Mouse (Mus musculus): ENCODE results near the gene Fbxo44. TPM values are rescaled to one million over a fixed set of nuclear protein-coding genes. Genes with fewer than 3 reads are reported as not detected.
A peak's percentile ranks its signal among the peaks of the same experiment; 100 is the strongest.
"Not testable (repeated sequence)": the region's sequence is repeated elsewhere in the genome, so short reads cannot be mapped to it uniquely, and the experiment has no call there.

Gene Fbxo44
- polyA plus RNA-seq, 1 experiment from 2014 or later: 82.5 TPM

- H3K9ac ChIP-seq (ENCODE audit: low read depth, low read length): no peak overlapping the region
- H3K27me3 ChIP-seq (ENCODE audit: control insufficient read depth, insufficient read depth, low read length): no peaks in the 10 kb centered on the region
- no peaks in the 10 kb centered on the region for H3K9me3 ChIP-seq (ENCODE audit: control insufficient read depth, low read length)
- H3K4me3 ChIP-seq (ENCODE audit: low read depth, low read length): no peak overlapping the region
- no peak overlapping the region for H3K4me2 ChIP-seq (replicated peaks; ENCODE audit: low read depth, low read length)
- 68% methylated on average over 4 of the region's 4 CpGs for WGBS
- H3K4me1 ChIP-seq (replicated peaks; ENCODE audit: control insufficient read depth, insufficient read depth, low read length): no peaks in the 10 kb centered on the region
- DNase-seq (ENCODE audit: low spot score): no peak
- no peak for ATAC-seq (ENCODE audit: low FRiP score)
- H3K27ac ChIP-seq (ENCODE audit: low read depth, low read length): no peak overlapping the region
- H3K36me3 ChIP-seq (ENCODE audit: control insufficient read depth, insufficient read depth, low read length): no peaks in the 10 kb centered on the region
These were observed 25.5 kb upstream of the Fbxo44 start for GRCm38 (mm10) chr4:148185819-148186218.

- H3K9ac ChIP-seq (ENCODE audit: low read depth, low read length): no peak overlapping the region
- H3K4me2 ChIP-seq (replicated peaks; ENCODE audit: low read depth, low read length): no peak overlapping the region
- H3K4me1 ChIP-seq (replicated peaks; ENCODE audit: control insufficient read depth, insufficient read depth, low read length): no peaks in the 10 kb centered on the region
- no peaks in the 10 kb centered on the region for H3K36me3 ChIP-seq (ENCODE audit: control insufficient read depth, insufficient read depth, low read length)
- no peaks in the 10 kb centered on the region for H3K27me3 ChIP-seq (ENCODE audit: control insufficient read depth, insufficient read depth, low read length)
- H3K27ac ChIP-seq (ENCODE audit: low read depth, low read length): no peak overlapping the region
- DNase-seq (ENCODE audit: low spot score) (no peak), ATAC-seq (ENCODE audit: low FRiP score) (no peak)
- 44% methylated on average over 9 of the region's 9 CpGs for WGBS
- H3K9me3 ChIP-seq (ENCODE audit: control insufficient read depth, low read length): no peaks in the 10 kb centered on the region
- H3K4me3 ChIP-seq (ENCODE audit: low read depth, low read length): no peak overlapping the region
These were observed 24.3 kb upstream of the Fbxo44 start for GRCm38 (mm10) chr4:148184564-148184963.

- Histone ChIP-seq H3K4me1 (replicated peaks; ENCODE audit: control insufficient read depth, insufficient read depth, low read length) (no peaks in the 10 kb centered on the region), H3K36me3 (ENCODE audit: control insufficient read depth, insufficient read depth, low read length) (no peaks in the 10 kb centered on the region), H3K9ac (ENCODE audit: low read depth, low read length) (no peak overlapping the region), H3K27me3 (ENCODE audit: control insufficient read depth, insufficient read depth, low read length) (no peaks in the 10 kb centered on the region), H3K4me3 (ENCODE audit: low read depth, low read length) (no peak overlapping the region), H3K9me3 (ENCODE audit: control insufficient read depth, low read length) (no peaks in the 10 kb centered on the region), H3K4me2 (replicated peaks; ENCODE audit: low read depth, low read length) (no peak overlapping the region), H3K27ac (ENCODE audit: low read depth, low read length) (no peak overlapping the region)
- ATAC-seq (ENCODE audit: low FRiP score) (no peak), DNase-seq (ENCODE audit: low spot score) (no peak)
- WGBS: 39% methylated on average over 8 of the region's 8 CpGs
These were observed 22.1 kb upstream of the Fbxo44 start for GRCm38 (mm10) chr4:148182363-148182762.

- 90% methylated on average over 12 of the region's 12 CpGs for WGBS
- no peak for ATAC-seq (ENCODE audit: low FRiP score)
- Histone ChIP-seq H3K27ac (ENCODE audit: low read depth, low read length) (no peak overlapping the region), H3K4me1 (replicated peaks; ENCODE audit: control insufficient read depth, insufficient read depth, low read length) (no peaks in the 10 kb centered on the region), H3K9ac (ENCODE audit: low read depth, low read length) (no peak overlapping the region), H3K36me3 (ENCODE audit: control insufficient read depth, insufficient read depth, low read length) (no peaks in the 10 kb centered on the region), H3K9me3 (ENCODE audit: control insufficient read depth, low read length) (no peaks in the 10 kb centered on the region), H3K4me2 (replicated peaks; ENCODE audit: low read depth, low read length) (no peak overlapping the region), H3K4me3 (ENCODE audit: low read depth, low read length) (no peak overlapping the region), H3K27me3 (ENCODE audit: control insufficient read depth, insufficient read depth, low read length) (no peaks in the 10 kb centered on the region)
- no peak for DNase-seq (ENCODE audit: low spot score)
These were observed 21.2 kb upstream of the Fbxo44 start for GRCm38 (mm10) chr4:148181483-148181882.

- Histone ChIP-seq H3K4me2 (replicated peaks; ENCODE audit: low read depth, low read length) (no peak overlapping the region), H3K27me3 (ENCODE audit: control insufficient read depth, insufficient read depth, low read length) (peaks cover 27% of the 10 kb centered on the region), H3K9me3 (ENCODE audit: control insufficient read depth, low read length) (no peaks in the 10 kb centered on the region), H3K27ac (ENCODE audit: low read depth, low read length) (peak overlapping the region; percentile 24; the same call in 1 of the 2 replicates), H3K36me3 (ENCODE audit: control insufficient read depth, insufficient read depth, low read length) (no peaks in the 10 kb centered on the region), H3K4me3 (ENCODE audit: low read depth, low read length) (no peak overlapping the region), H3K4me1 (replicated peaks; ENCODE audit: control insufficient read depth, insufficient read depth, low read length) (no peaks in the 10 kb centered on the region; the same call in 1 of the 2 replicates), H3K9ac (ENCODE audit: low read depth, low read length) (no peak overlapping the region; the same call in 1 of the 2 replicates)
- DNase-seq (ENCODE audit: low spot score): no peak
- ATAC-seq (ENCODE audit: low FRiP score): no peak
These were observed 17.4 kb upstream of the Fbxo44 start for GRCm38 (mm10) chr4:148177716-148178115.

- H3K9ac ChIP-seq (ENCODE audit: low read depth, low read length); DNase-seq (ENCODE audit: low spot score); H3K36me3 ChIP-seq (ENCODE audit: control insufficient read depth, insufficient read depth, low read length); H3K4me3 ChIP-seq (ENCODE audit: low read depth, low read length); H3K27ac ChIP-seq (ENCODE audit: low read depth, low read length); ATAC-seq (ENCODE audit: low FRiP score); H3K4me1 ChIP-seq (replicated peaks; ENCODE audit: control insufficient read depth, insufficient read depth, low read length); H3K9me3 ChIP-seq (ENCODE audit: control insufficient read depth, low read length); H3K4me2 ChIP-seq (replicated peaks; ENCODE audit: low read depth, low read length): not testable (repeated sequence)
- WGBS: 77% methylated on average over 5 of the region's 6 CpGs
- peaks cover 33% of the 10 kb centered on the region for H3K27me3 ChIP-seq (ENCODE audit: control insufficient read depth, insufficient read depth, low read length)
These were observed 16.3 kb upstream of the Fbxo44 start for GRCm38 (mm10) chr4:148176603-148177002.

- peaks cover 37% of the 10 kb centered on the region for H3K27me3 ChIP-seq (ENCODE audit: control insufficient read depth, insufficient read depth, low read length)
- WGBS: 13% methylated on average over 12 of the region's 12 CpGs
- no peaks in the 10 kb centered on the region for H3K9me3 ChIP-seq (ENCODE audit: control insufficient read depth, low read length)
- H3K4me1 ChIP-seq (replicated peaks; ENCODE audit: control insufficient read depth, insufficient read depth, low read length): no peaks in the 10 kb centered on the region; the same call in 1 of the 2 replicates
- no peak for DNase-seq (ENCODE audit: low spot score)
- no peak overlapping the region for H3K9ac ChIP-seq (ENCODE audit: low read depth, low read length)
- H3K36me3 ChIP-seq (ENCODE audit: control insufficient read depth, insufficient read depth, low read length): no peaks in the 10 kb centered on the region
- no peak for ATAC-seq (ENCODE audit: low FRiP score)
- no peak overlapping the region for H3K4me3 ChIP-seq (ENCODE audit: low read depth, low read length)
- H3K4me2 ChIP-seq (replicated peaks; ENCODE audit: low read depth, low read length): no peak overlapping the region
- H3K27ac ChIP-seq (ENCODE audit: low read depth, low read length): peak overlapping the region; percentile 72
These were observed 14.2 kb upstream of the Fbxo44 start for GRCm38 (mm10) chr4:148174495-148174862.

DNA sequence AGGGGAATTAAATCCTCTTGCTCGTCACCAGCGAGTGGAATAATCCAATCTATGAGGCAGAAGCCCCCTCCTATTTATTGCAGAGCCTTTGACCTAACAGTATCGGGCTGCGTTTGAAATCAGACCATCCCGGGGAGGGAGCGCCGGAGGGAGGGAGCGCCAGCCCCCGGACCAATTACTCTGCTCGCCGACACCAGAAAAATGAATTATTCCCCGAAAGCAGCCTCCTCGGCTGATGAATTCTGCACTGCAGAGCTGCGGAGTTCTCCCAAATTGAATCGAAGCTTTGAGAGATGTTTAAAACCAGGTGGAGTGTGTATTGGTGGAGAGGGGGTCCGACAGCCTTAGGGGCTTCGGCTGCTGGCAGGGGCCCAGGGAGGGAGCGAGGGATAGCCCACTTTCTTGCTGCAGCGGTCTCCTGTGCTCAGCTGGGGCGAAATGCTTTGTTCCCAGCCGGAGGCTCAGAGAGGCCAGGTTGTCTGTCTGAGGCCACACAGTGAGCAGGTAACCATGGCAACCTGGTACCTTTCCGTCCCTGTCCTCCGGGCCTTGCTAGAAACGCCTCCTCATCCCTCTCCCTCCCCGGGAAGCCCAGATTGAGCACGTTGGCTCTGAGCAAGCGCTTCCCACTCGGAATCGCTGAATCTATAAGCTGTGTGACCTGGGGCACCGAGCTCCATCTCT is 13.7 kb upstream of the Fbxo44 start:
- Histone ChIP-seq H3K27me3 (ENCODE audit: control insufficient read depth, insufficient read depth, low read length) (peaks cover 37% of the 10 kb centered on the region), H3K4me3 (ENCODE audit: low read depth, low read length) (peak overlapping the region; percentile 18; the same call in 1 of the 2 replicates), H3K9ac (ENCODE audit: low read depth, low read length) (peak overlapping the region; percentile 31; the same call in 1 of the 2 replicates), H3K36me3 (ENCODE audit: control insufficient read depth, insufficient read depth, low read length) (no peaks in the 10 kb centered on the region), H3K4me1 (replicated peaks; ENCODE audit: control insufficient read depth, insufficient read depth, low read length) (no peaks in the 10 kb centered on the region; the same call in 1 of the 2 replicates), H3K9me3 (ENCODE audit: control insufficient read depth, low read length) (no peaks in the 10 kb centered on the region), H3K27ac (ENCODE audit: low read depth, low read length) (peak overlapping the region; percentile 72), H3K4me2 (replicated peaks; ENCODE audit: low read depth, low read length) (peak overlapping the region; percentile 37)
- under 1% methylated on average over 30 of the region's 30 CpGs for WGBS
- DNase-seq (ENCODE audit: low spot score): peak; percentile 63
- ATAC-seq (ENCODE audit: low FRiP score): peak; percentile 58

- ATAC-seq (ENCODE audit: low FRiP score): no peak
- H3K36me3 ChIP-seq (ENCODE audit: control insufficient read depth, insufficient read depth, low read length): no peaks in the 10 kb centered on the region
- H3K27ac ChIP-seq (ENCODE audit: low read depth, low read length): no peak overlapping the region
- H3K9me3 ChIP-seq (ENCODE audit: control insufficient read depth, low read length): no peaks in the 10 kb centered on the region
- 54% methylated on average over 3 of the region's 3 CpGs for WGBS
- peaks cover 44% of the 10 kb centered on the region for H3K27me3 ChIP-seq (ENCODE audit: control insufficient read depth, insufficient read depth, low read length)
- no peak overlapping the region for H3K9ac ChIP-seq (ENCODE audit: low read depth, low read length)
- DNase-seq (ENCODE audit: low spot score): no peak
- H3K4me2 ChIP-seq (replicated peaks; ENCODE audit: low read depth, low read length): no peak overlapping the region
- H3K4me3 ChIP-seq (ENCODE audit: low read depth, low read length): no peak overlapping the region
- peaks cover 3% of the 10 kb centered on the region; the same call in 1 of the 2 replicates for H3K4me1 ChIP-seq (replicated peaks; ENCODE audit: control insufficient read depth, insufficient read depth, low read length)
These were observed 11.0 kb upstream of the Fbxo44 start for GRCm38 (mm10) chr4:148171261-148171660.
